Mouse (Mus musculus) hindbrain, postnatal 0 days (tissue): ENCODE results near the gene Fam107b. TPM values are rescaled to one million over a fixed set of nuclear protein-coding genes. Genes with fewer than 3 reads are reported as not detected.
A peak's percentile ranks its signal among the peaks of the same experiment; 100 is the strongest.

Source experiments
- ATAC-seq: fragments of 200-750 bp; cut with Nextera tagmentation; 2 replicates; pipeline ENCODE4 v1.8.0; 2017; ENCODE audit warnings: mild to moderate bottlenecking, moderate TSS enrichment, moderate library complexity
- DNase-seq: peaks from one replicate; pipeline ENCODE4 v3.0.0-alpha.2; 2015; ENCODE audit warnings: low spot score
- H3K27ac ChIP-seq: fragments of 300-500 bp; sonication (generic); 2 replicates; pipeline ENCODE4 v1.5.1; 2014; ENCODE audit warnings: mild to moderate bottlenecking
- H3K27me3 ChIP-seq: fragments of 300-500 bp; sonication (generic); 2 replicates; pipeline ENCODE4 v1.6.1; 2014; ENCODE audit warnings: low read length, mixed read lengths; ENCODE audit not compliant: insufficient read depth
- H3K36me3 ChIP-seq: fragments of 300-500 bp; sonication (generic); 2 replicates; pipeline ENCODE4 v1.6.1; 2014; ENCODE audit warnings: low read length, mixed read lengths; ENCODE audit not compliant: insufficient read depth
- H3K4me1 ChIP-seq: fragments of 300-500 bp; sonication (generic); 2 replicates; pipeline ENCODE4 v1.6.1; 2014; ENCODE audit warnings: antibody characterized with exemption, low read length, mixed read lengths; ENCODE audit not compliant: insufficient read depth
- H3K4me2 ChIP-seq: fragments of 300-500 bp; sonication (generic); 2 replicates; pipeline ENCODE4 v1.6.1; 2014; ENCODE audit warnings: low read depth, mild to moderate bottlenecking, low read length, moderate library complexity, mixed read lengths
- H3K4me3 ChIP-seq: fragments of 300-500 bp; sonication (generic); 2 replicates; pipeline ENCODE4 v1.5.1; 2014; ENCODE audit warnings: low read length
- H3K9ac ChIP-seq: fragments of 300-500 bp; sonication (generic); replicated peaks from 2 replicates; pipeline ENCODE4 v1.6.1; 2014; ENCODE audit warnings: mild to moderate bottlenecking, low read length, moderate library complexity, mixed read lengths
- H3K9me3 ChIP-seq: fragments of 300-500 bp; sonication (generic); 2 replicates; pipeline ENCODE4 v1.6.1; 2016; ENCODE audit warnings: low read length, mixed read lengths
- CTCF ChIP-seq: IDR thresholded peaks from 2 replicates; pipeline ENCODE4 v1.5.1; 2016; ENCODE audit warnings: antibody characterized with exemption, control low read depth, low read depth
- WGBS: fragments of 180-500 bp; shearing (Covaris S2); extraction: QIAGEN DNeasy Blood & Tissue Kit; methylation state at CpG from one replicate; pipeline ENCODE4 v1.1.7; 2014; 5-methylcytosine and 5-hydroxymethylcytosine counted together
- polyA plus RNA-seq: library from polyadenylated mRNA; unstranded; fragments of >200 nt; fragmentation: Nextera tagmentation; extraction: Ambion mirVana; gene quantifications from 2 replicates; pipeline ENCODE4 v1.2.1, GENCODE M21; 2015
- total RNA-seq: library from RNA; depleted of rRNA; stranded (reverse); fragments of >200 nt; gene quantifications from 2 replicates; pipeline ENCODE4 v1.2.3, GENCODE M21; 2014; rRNA removed

Fam107b gene
- total RNA-seq (34.0 and 41.3 TPM in 2 replicates), polyA plus RNA-seq (21.0 and 23.6 TPM in 2 replicates)

DNA sequence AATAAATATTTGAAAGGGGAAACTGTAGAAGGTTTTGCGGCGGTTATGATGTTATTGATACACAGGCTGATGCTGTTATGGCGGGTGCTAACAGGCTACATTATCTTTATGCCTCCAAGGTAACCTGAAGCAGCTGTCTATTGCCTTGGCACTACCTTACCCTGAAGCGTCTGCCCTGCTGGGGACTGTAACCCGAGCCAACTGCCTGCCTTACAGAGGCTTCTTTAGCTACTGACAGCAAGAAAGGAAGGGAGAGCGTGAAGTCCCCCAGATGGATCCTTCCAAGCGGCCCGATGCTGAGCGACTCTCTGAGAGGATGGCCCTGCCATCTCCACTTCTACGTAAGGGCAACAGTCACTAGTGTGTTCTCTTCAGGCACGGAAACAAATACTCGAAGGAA is at the start of gene Fam107b:
TSS of gene Fam107b (plus strand) at position 303 of the 400 bp plus-strand sequence.
- Histone ChIP-seq H3K9ac (no peak within 1 kb of the TSS), H3K36me3 (no peaks in the 10 kb centered on the region), H3K27ac (no peak within 1 kb of the TSS), H3K4me1 (no peaks in the 10 kb centered on the region), H3K27me3 (no peaks in the 10 kb centered on the region), H3K4me3 (no peak within 1 kb of the TSS), H3K4me2 (no peak within 1 kb of the TSS), H3K9me3 (no peaks in the 10 kb centered on the region)
- ATAC-seq (peak; percentile 38; the same call in 1 of the 2 replicates), DNase-seq (no peak)
- TF ChIP-seq CTCF = no peak
- 59% methylated on average over 12 of the region's 12 CpGs for WGBS

DNA sequence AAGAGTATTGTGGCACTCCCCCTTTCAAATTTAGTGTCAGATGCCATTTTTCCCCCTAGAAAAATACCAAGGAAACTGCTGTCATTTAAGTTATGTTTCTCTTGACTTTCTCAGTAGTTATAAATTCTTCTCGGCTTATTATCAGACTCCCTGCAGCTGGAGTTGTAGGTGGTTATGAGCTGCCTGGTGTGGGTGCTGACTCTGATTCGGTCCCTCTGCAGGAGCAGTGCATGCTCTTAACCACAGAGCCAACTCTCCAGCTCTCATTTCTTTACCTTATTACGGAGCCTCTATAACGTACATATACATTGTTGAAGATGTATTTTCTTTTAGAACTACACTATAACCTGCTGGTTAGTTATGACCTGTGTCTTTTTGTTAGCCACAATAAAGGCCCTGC is 47.7 kb upstream of the Fam107b start:
- Histone ChIP-seq H3K9ac (no peak overlapping the region), H3K27me3 (no peaks in the 10 kb centered on the region), H3K4me2 (no peak overlapping the region), H3K4me3 (no peak overlapping the region), H3K36me3 (no peaks in the 10 kb centered on the region), H3K9me3 (no peaks in the 10 kb centered on the region), H3K4me1 (no peaks in the 10 kb centered on the region), H3K27ac (no peak overlapping the region)
- 78% methylated on average over 4 of the region's 4 CpGs for WGBS
- ATAC-seq = no peak
- no peak for DNase-seq
- no peak for TF ChIP-seq CTCF

DNA sequence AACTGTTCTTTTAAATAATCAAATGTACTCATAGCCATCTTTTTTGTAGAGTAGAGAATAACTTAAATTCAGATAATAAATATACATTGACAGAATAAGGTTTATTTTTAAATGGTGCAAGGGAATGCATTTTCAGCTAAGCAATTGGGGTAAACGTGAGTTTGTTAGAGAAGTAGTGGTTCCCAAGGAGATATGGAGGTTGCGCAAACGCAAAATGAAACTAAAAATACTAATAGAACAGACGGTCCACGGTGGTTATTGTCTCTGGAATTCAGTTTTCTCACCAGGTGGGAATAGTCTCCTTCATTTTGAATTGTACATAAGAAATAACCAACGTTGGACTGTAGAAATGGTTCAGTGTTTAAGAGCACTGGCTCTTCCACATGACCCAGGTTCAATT is 44.0 kb upstream of the Fam107b start:
- H3K36me3 ChIP-seq = no peaks in the 10 kb centered on the region
- DNase-seq = no peak
- no peak overlapping the region for H3K4me2 ChIP-seq
- no peak overlapping the region for H3K9ac ChIP-seq
- no peak overlapping the region for H3K4me3 ChIP-seq
- WGBS = 82% methylated on average over 6 of the region's 6 CpGs
- H3K27me3 ChIP-seq = no peaks in the 10 kb centered on the region
- no peak for TF ChIP-seq CTCF
- ATAC-seq = no peak
- no peak overlapping the region for H3K27ac ChIP-seq
- H3K4me1 ChIP-seq = no peaks in the 10 kb centered on the region
- H3K9me3 ChIP-seq = no peaks in the 10 kb centered on the region

DNA sequence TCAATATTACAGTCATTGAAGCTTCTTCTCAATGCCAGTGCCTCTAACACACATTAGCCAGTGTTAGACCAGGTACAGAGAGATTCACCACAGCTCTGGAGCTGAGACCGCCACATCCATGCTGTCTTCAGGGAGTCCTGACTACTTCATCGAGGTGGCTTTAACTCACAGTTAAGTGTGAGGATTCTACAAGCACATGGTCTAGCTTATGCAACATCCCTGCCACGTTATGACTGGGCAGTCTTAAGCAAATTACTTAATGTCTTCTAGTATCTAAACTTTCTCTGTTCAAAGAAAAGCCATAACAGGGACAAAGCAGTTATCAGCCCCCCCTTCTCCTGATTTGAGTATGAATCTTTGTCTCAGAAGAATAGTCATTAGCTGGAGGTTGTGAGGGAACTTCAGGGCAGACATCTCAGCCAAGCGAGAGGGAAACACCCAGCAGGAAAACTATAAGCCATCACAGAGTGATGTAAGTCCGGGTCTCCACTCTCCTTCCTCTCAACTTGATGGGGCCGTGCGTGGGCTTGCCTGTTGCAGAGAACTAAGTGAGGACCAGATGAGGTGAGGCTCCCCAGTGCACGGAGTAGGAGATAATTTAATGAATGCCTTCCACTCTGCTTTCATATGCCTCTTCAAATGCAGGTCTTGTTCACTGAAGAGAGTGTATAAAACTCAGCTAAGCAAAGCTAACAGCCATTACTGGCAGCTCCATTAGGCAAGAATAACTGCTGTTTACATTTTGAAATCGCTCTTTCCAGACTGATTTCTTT is 28.8 kb upstream of the Fam107b start:
- 68% methylated on average over 9 of the region's 9 CpGs for WGBS
- H3K9ac ChIP-seq = no peak overlapping the region
- H3K4me2 ChIP-seq = no peak overlapping the region
- no peak for ATAC-seq
- TF ChIP-seq CTCF = no peak
- no peaks in the 10 kb centered on the region for H3K27me3 ChIP-seq
- DNase-seq = no peak
- no peaks in the 10 kb centered on the region for H3K36me3 ChIP-seq
- H3K27ac ChIP-seq = no peak overlapping the region
- no peaks in the 10 kb centered on the region for H3K9me3 ChIP-seq
- no peaks in the 10 kb centered on the region for H3K4me1 ChIP-seq
- H3K4me3 ChIP-seq = no peak overlapping the region

- 81% methylated on average over 2 of the region's 2 CpGs for WGBS
- ATAC-seq (no peak), DNase-seq (no peak)
- Histone ChIP-seq H3K27ac (no peak overlapping the region), H3K4me2 (no peak overlapping the region), H3K27me3 (no peaks in the 10 kb centered on the region), H3K4me3 (no peak overlapping the region), H3K36me3 (no peaks in the 10 kb centered on the region), H3K4me1 (no peaks in the 10 kb centered on the region), H3K9ac (no peak overlapping the region), H3K9me3 (no peaks in the 10 kb centered on the region)
- TF ChIP-seq CTCF = no peak
Observed at GRCm38 (mm10) chr2:3546055-3546454, 24.2 kb upstream of the Fam107b start.

- H3K27me3 ChIP-seq = no peaks in the 10 kb centered on the region
- H3K36me3 ChIP-seq = no peaks in the 10 kb centered on the region
- H3K9me3 ChIP-seq = no peaks in the 10 kb centered on the region
- H3K4me3 ChIP-seq = no peak overlapping the region
- 6% methylated on average over 4 of the region's 4 CpGs for WGBS
- no peaks in the 10 kb centered on the region for H3K4me1 ChIP-seq
- TF ChIP-seq CTCF = peak; percentile 89
- ATAC-seq (no peak), DNase-seq (peak; percentile 83)
- H3K9ac ChIP-seq = no peak overlapping the region
- no peak overlapping the region for H3K27ac ChIP-seq
- no peak overlapping the region for H3K4me2 ChIP-seq
Observed at GRCm38 (mm10) chr2:3546588-3546987, 23.7 kb upstream of the Fam107b start.

DNA sequence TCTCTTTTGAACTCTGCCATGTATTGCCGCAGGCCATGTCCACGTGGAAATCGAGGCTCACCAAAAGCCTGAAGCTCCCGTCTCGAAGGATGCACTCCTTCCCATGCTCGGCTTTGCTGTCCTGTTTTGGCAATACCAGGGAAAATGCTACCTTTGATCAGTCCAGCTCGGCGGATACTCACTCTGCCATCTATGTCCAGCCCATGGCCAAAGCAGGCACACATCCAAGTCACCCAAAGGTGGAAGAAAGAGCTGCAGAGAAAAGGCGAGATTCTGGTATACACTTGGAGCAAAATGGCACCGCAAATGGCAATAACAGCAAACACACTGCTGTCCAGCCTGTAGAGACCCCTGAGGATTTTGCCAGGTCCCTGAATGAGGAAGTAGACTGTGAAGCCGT is 318 bp downstream of the Fam107b start:
- ATAC-seq = no peak
- no peak overlapping the region for H3K27ac ChIP-seq
- DNase-seq = no peak
- H3K36me3 ChIP-seq = no peaks in the 10 kb centered on the region
- H3K9ac ChIP-seq = no peak overlapping the region
- TF ChIP-seq CTCF = no peak
- no peaks in the 10 kb centered on the region for H3K4me1 ChIP-seq
- no peaks in the 10 kb centered on the region for H3K27me3 ChIP-seq
- 84% methylated on average over 11 of the region's 11 CpGs for WGBS
- no peaks in the 10 kb centered on the region for H3K9me3 ChIP-seq
- no peak overlapping the region for H3K4me2 ChIP-seq
- H3K4me3 ChIP-seq = no peak overlapping the region
